26 mouse cellular contexts compared by ENCODE assay signal in genomic region chr4:129750430-129750829, GRCm38 (mm10). TPM values are rescaled to one million over a fixed set of nuclear protein-coding genes. Genes with fewer than 3 reads are reported as not detected.
A peak's percentile ranks its signal among the peaks of the same experiment; 100 is the strongest.
DNase-seq lines count a peak whose midpoint lies in the region; ATAC-seq and TF ChIP-seq lines count a peak whose summit lies in the region.
"Had no signal": no experiment of that assay in that cellular context is flagged by ENCODE, and none has a peak within 500 bp of the region (broad histone marks: within the 10 kb centered on the region; RNA-seq: fewer than 3 reads in every experiment).

No protein-coding gene starts in this region.

- no peak for TF ChIP-seq CTCF in ES-Bruce4 (IDR thresholded peaks at IDR 0.05; ENCODE audit: low read depth, low read length)
- TF ChIP-seq CTCF in left cerebral cortex, adult 2 months (IDR thresholded peaks at IDR 0.05): no peak

- TF ChIP-seq POLR2A in ES-Bruce4 (IDR thresholded peaks at IDR 0.05; ENCODE audit: insufficient read depth, low read length): no peak

- 21% methylated on average over 5 of the region's 5 CpGs for WGBS in large intestine, adult 2 months
- 22% methylated on average over 5 of the region's 5 CpGs for WGBS in limb, embryonic 10.5 days
- 18% methylated on average over 5 of the region's 5 CpGs for WGBS in neural tube, embryonic 15.5 days

- peaks cover 4% of the 10 kb centered on the region for H3K4me1 ChIP-seq in ES-Bruce4 (ENCODE audit: control insufficient read depth, insufficient read depth, low read length)
- peaks cover 21% of the 10 kb centered on the region for H3K4me1 ChIP-seq in limb, embryonic 10.5 days
- H3K4me1 ChIP-seq in neural tube, embryonic 15.5 days: no peaks in the 10 kb centered on the region
- H3K4me1 ChIP-seq: hindbrain, embryonic 12.5 days; neural tube, embryonic 12.5 days had no signal

- no peak overlapping the region for H3K4me2 ChIP-seq in neural tube, embryonic 15.5 days
- H3K4me2 ChIP-seq: heart, embryonic 13.5 days; hindbrain, embryonic 12.5 days; liver, embryonic 13.5 days; lung, embryonic 14.5 days; midbrain, embryonic 13.5 days; neural tube, embryonic 12.5 days had no signal

- no peak for ATAC-seq in neural tube, embryonic 15.5 days (ENCODE audit: low FRiP score)
- ATAC-seq: forebrain, embryonic 16.5 days; midbrain, embryonic 13.5 days had no signal

- intact Hi-C loops in left cerebral cortex, adult 2 months (cut with DNase I): no loop called here

- no peaks in the 10 kb centered on the region for H3K9me3 ChIP-seq in ES-Bruce4 (replicated peaks; ENCODE audit: control insufficient read depth, insufficient read depth, low read length, poor library complexity, severe bottlenecking)
- H3K9me3 ChIP-seq in limb, embryonic 10.5 days (replicated peaks): no peaks in the 10 kb centered on the region
- no peaks in the 10 kb centered on the region for H3K9me3 ChIP-seq in neural tube, embryonic 15.5 days (replicated peaks)
- H3K9me3 ChIP-seq: embryonic facial prominence, embryonic 10.5 days; heart, embryonic 13.5 days; hindbrain, embryonic 12.5 days; liver, embryonic 13.5 days; megakaryocyte, embryonic 14.5 days; midbrain, embryonic 13.5 days; neural tube, embryonic 12.5 days had no signal

- no peak overlapping the region for H3K9ac ChIP-seq in ES-Bruce4 (ENCODE audit: low read depth, poor library complexity, severe bottlenecking)
- no peak overlapping the region for H3K9ac ChIP-seq in neural tube, embryonic 15.5 days (replicated peaks)
- H3K9ac ChIP-seq: heart, embryonic 13.5 days; hindbrain, embryonic 12.5 days; liver, embryonic 13.5 days; lung, embryonic 14.5 days; midbrain, embryonic 13.5 days; neural tube, embryonic 12.5 days had no signal

- no peaks in the 10 kb centered on the region for H3K27me3 ChIP-seq in ES-Bruce4 (ENCODE audit: control insufficient read depth, insufficient read depth, low read length, poor library complexity, severe bottlenecking)
- no peaks in the 10 kb centered on the region for H3K27me3 ChIP-seq in limb, embryonic 10.5 days (ENCODE audit: low read depth, poor library complexity, severe bottlenecking)
- H3K27me3 ChIP-seq in neural tube, embryonic 15.5 days (replicated peaks): no peaks in the 10 kb centered on the region
- H3K27me3 ChIP-seq: hindbrain, embryonic 12.5 days; midbrain, embryonic 13.5 days; neural tube, embryonic 12.5 days had no signal

- no peak overlapping the region for H3K4me3 ChIP-seq in ES-Bruce4 (ENCODE audit: low read depth, low read length)
- no peak overlapping the region for H3K4me3 ChIP-seq in limb, embryonic 10.5 days
- H3K4me3 ChIP-seq in neural tube, embryonic 15.5 days (replicated peaks): no peak overlapping the region
- H3K4me3 ChIP-seq in left cerebral cortex, adult 2 months: no peak overlapping the region
- H3K4me3 ChIP-seq: embryonic facial prominence, embryonic 10.5 days; heart, adult 2 months; heart, embryonic 13.5 days; hindbrain, embryonic 12.5 days; liver, embryonic 13.5 days; megakaryocyte, embryonic 14.5 days; midbrain, embryonic 13.5 days; neural tube, embryonic 12.5 days had no signal

- H3K36me3 ChIP-seq in ES-Bruce4 (ENCODE audit: control insufficient read depth, insufficient read depth, low read length, poor library complexity, severe bottlenecking): no peaks in the 10 kb centered on the region
- H3K36me3 ChIP-seq in limb, embryonic 10.5 days: no peaks in the 10 kb centered on the region
- no peaks in the 10 kb centered on the region for H3K36me3 ChIP-seq in neural tube, embryonic 15.5 days
- H3K36me3 ChIP-seq: embryonic facial prominence, embryonic 10.5 days; heart, embryonic 13.5 days; hindbrain, embryonic 12.5 days; liver, embryonic 13.5 days; midbrain, embryonic 13.5 days; neural tube, embryonic 12.5 days had no signal

- peak overlapping the region; percentile 54; the same call in 1 of the 2 replicates for H3K27ac ChIP-seq in ES-Bruce4 (ENCODE audit: insufficient read depth, low read length)
- H3K27ac ChIP-seq in limb, embryonic 10.5 days: no peak overlapping the region
- no peak overlapping the region for H3K27ac ChIP-seq in neural tube, embryonic 15.5 days (replicated peaks)
- no peak overlapping the region for H3K27ac ChIP-seq in left cerebral cortex, adult 2 months
- H3K27ac ChIP-seq: embryonic facial prominence, embryonic 10.5 days; heart, adult 2 months; heart, embryonic 13.5 days; hindbrain, embryonic 12.5 days; liver, embryonic 13.5 days; midbrain, embryonic 13.5 days; neural tube, embryonic 12.5 days had no signal

- peak; percentile 52 for DNase-seq in CD4-positive, CD25-positive, alpha-beta regulatory T cell, adult 2 months (ENCODE audit: low read depth, low spot score)
- DNase-seq in ZHBTc4 (ENCODE audit: low read depth, low spot score): peak; percentile 98
- DNase-seq in large intestine, adult 2 months (ENCODE audit: low read depth, low spot score): peak; percentile 36
- no peak for DNase-seq in limb, embryonic 10.5 days (ENCODE audit: low spot score)
- DNase-seq in left cerebral cortex, adult 2 months (ENCODE audit: extremely low spot score in 1 of 2, low spot score in 2 of 2): no peak
- DNase-seq: B cell, adult 2 months; cerebellum, adult 11 months; cerebellum, adult 9-11 months; gastrocnemius, postnatal 25 days; heart, adult 2 months; heart, postnatal 14 days; kidney, adult 9 months; liver, embryonic 13.5 days; lung, embryonic 14.5 days; retina, postnatal 1 day; right cerebral cortex, postnatal 25 days; thymus, postnatal 36 days had no signal

- peak; percentile 91 for TF ChIP-seq EP300 in ES-Bruce4 (IDR thresholded peaks at IDR 0.05; ENCODE audit: insufficient read depth, low read depth, low read length)

RNA-seq across cellular contexts. Expression of gene Khdrbs1, which starts 8.3 kb away (rescaled TPM):
- polyA plus RNA-seq in ES-Bruce4 (2011; ENCODE audit: insufficient read depth, insufficient read length, low read depth, missing spikeins): 179 and 182 TPM in 2 replicates
- 13.9 and 16.1 TPM in 2 replicates for polyA plus RNA-seq in large intestine, adult 2 months (2012; rRNA removed)
- 156 and 179 TPM in 2 replicates for polyA plus RNA-seq in limb, embryonic 10.5 days (2016; fragmentation: Nextera tagmentation; extraction: Ambion mirVana)
- 105 and 106 TPM in 2 replicates for polyA plus RNA-seq in neural tube, embryonic 15.5 days (2015; fragmentation: Nextera tagmentation; extraction: Ambion mirVana)
- 10 to 100 TPM; 89.7 to 92.6 TPM for total RNA-seq in left cerebral cortex, adult 2 months (2021)

RNA-seq across cellular contexts. Expression of gene Tmem39b, which starts 53.8 kb away (rescaled TPM):
- 14.8 and 16.1 TPM in 2 replicates for polyA plus RNA-seq in ES-Bruce4 (2011; ENCODE audit: insufficient read depth, insufficient read length, low read depth, missing spikeins)
- polyA plus RNA-seq in large intestine, adult 2 months (2012; rRNA removed): 21.5 and 23.2 TPM in 2 replicates
- 16.0 TPM in 2 replicates for polyA plus RNA-seq in limb, embryonic 10.5 days (2016; fragmentation: Nextera tagmentation; extraction: Ambion mirVana)
- 13.9 and 15.4 TPM in 2 replicates for polyA plus RNA-seq in neural tube, embryonic 15.5 days (2015; fragmentation: Nextera tagmentation; extraction: Ambion mirVana)
- 10 to 100 TPM; 14.5 to 14.9 TPM for total RNA-seq in left cerebral cortex, adult 2 months (2021)

Comparison
In these comparisons a context has a peak if more than half of its experiments do, and no peak if none do; other contexts are left out.
1. DNase-seq: peak in CD4-positive, CD25-positive, alpha-beta regulatory T cell, adult 2 months (single experiment), ZHBTc4 (single experiment) and large intestine, adult 2 months (single experiment); none in limb, embryonic 10.5 days (single experiment) and left cerebral cortex, adult 2 months (0 of 2).